Mouse (Mus musculus) thymus, adult 2 months (tissue): ENCODE results near the gene Pank4. TPM values are rescaled to one million over a fixed set of nuclear protein-coding genes. Genes with fewer than 3 reads are reported as not detected.

ENCODE experiments used
- DNase-seq: peaks from one replicate; pipeline ENCODE4 v3.0.0; 2021
- H3K27ac ChIP-seq: fragments of 200-500 bp; 2 replicates; pipeline ENCODE4 v1.5.1; 2012; ENCODE audit warnings: low read length, control low read depth; ENCODE audit not compliant: control insufficient read depth, insufficient read depth
- H3K27me3 ChIP-seq: fragments of 200-500 bp; 2 replicates; pipeline ENCODE4 v1.6.1; 2012; ENCODE audit warnings: mild to moderate bottlenecking, low read length, moderate library complexity, mixed read lengths; ENCODE audit not compliant: control insufficient read depth, insufficient read depth
- H3K36me3 ChIP-seq: fragments of 200-500 bp; 2 replicates; pipeline ENCODE4 v1.6.1; 2012; ENCODE audit warnings: mild to moderate bottlenecking, low read length, moderate library complexity; ENCODE audit not compliant: control insufficient read depth, insufficient read depth
- H3K4me1 ChIP-seq: fragments of 200-500 bp; replicated peaks from 2 replicates; pipeline ENCODE4 v1.6.1; 2012; ENCODE audit warnings: low read length; ENCODE audit not compliant: control insufficient read depth, insufficient read depth
- H3K4me3 ChIP-seq: fragments of 200-500 bp; 2 replicates; pipeline ENCODE4 v1.5.1; 2012; ENCODE audit warnings: mild to moderate bottlenecking, low read length, control low read depth, moderate library complexity; ENCODE audit not compliant: control insufficient read depth, insufficient read depth
- CTCF ChIP-seq: fragments of 200-500 bp; IDR thresholded peaks from 2 replicates; pipeline ENCODE4 v1.5.1; 2012; ENCODE audit warnings: mild to moderate bottlenecking, control low read depth, low read length, moderate library complexity, borderline replicate concordance; ENCODE audit not compliant: control insufficient read depth, poor library complexity, insufficient read depth; ENCODE audit errors: extremely low read depth
- POLR2A ChIP-seq: fragments of 200-500 bp; IDR thresholded peaks from 2 replicates; pipeline ENCODE4 v1.6.1; 2012; ENCODE audit warnings: mild to moderate bottlenecking, low read length, control low read depth, moderate library complexity; ENCODE audit not compliant: control insufficient read depth, poor library complexity, insufficient read depth; ENCODE audit errors: extremely low read depth
- WGBS: fragments of 180-500 bp; shearing (Covaris S2); methylation state at CpG from one replicate; pipeline ENCODE4 v1.1.7; 2018; 5-methylcytosine and 5-hydroxymethylcytosine counted together
- polyA plus RNA-seq: library from polyadenylated mRNA; depleted of rRNA; stranded (reverse); fragments of >200 nt; gene quantifications from 2 replicates; pipeline ENCODE4 v1.2.3, GENCODE M21; 2012; rRNA removed

The Pank4 gene
- polyA plus RNA-seq, 1 experiment = 155 TPM

- DNase-seq = no peak
- Histone ChIP-seq H3K27ac (no peak overlapping the region), H3K36me3 (no peaks in the 10 kb centered on the region), H3K27me3 (no peaks in the 10 kb centered on the region), H3K4me1 (0 out of 2 replicates have a peak, but pooled peaks cover 2% of the 10 kb centered on the region), H3K4me3 (no peak overlapping the region)
- no peak for TF ChIP-seq POLR2A
- no peak for TF ChIP-seq CTCF
- 71% methylated on average over 1 of the region's 1 CpGs for WGBS
These were observed 56.2 kb downstream of the Pank4 start for GRCm38 (mm10) chr4:155020141-155020540.

DNA sequence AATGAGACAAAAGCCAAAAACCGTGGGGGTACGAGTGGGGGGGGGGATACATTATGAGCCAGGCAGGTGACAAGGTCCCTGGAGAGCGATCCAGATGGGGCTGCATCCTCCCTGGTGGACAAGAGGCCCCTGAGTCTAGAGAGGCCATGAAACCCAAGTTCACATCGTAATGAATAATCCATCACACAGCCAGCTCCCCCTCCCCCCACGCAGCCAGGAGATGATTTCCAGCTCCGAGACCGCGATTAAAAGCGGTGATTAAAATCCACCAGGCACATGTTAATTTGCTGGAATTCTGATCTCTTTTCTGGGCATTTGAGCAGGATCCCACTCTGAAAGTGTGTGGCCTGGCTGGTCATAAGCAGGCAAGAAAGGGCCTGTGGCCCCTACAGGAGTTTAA, 56.9 kb downstream of the Pank4 start:
- DNase-seq = no peak
- WGBS = 78% methylated on average over 9 of the region's 9 CpGs
- TF ChIP-seq CTCF (no peak), POLR2A (no peak)
- 0 out of 2 replicates have a peak, but pooled peaks cover 2% of the 10 kb centered on the region for H3K4me1 ChIP-seq
- no peak overlapping the region for H3K4me3 ChIP-seq
- H3K27me3 ChIP-seq = no peaks in the 10 kb centered on the region
- H3K36me3 ChIP-seq = no peaks in the 10 kb centered on the region
- H3K27ac ChIP-seq = no peak overlapping the region

DNA sequence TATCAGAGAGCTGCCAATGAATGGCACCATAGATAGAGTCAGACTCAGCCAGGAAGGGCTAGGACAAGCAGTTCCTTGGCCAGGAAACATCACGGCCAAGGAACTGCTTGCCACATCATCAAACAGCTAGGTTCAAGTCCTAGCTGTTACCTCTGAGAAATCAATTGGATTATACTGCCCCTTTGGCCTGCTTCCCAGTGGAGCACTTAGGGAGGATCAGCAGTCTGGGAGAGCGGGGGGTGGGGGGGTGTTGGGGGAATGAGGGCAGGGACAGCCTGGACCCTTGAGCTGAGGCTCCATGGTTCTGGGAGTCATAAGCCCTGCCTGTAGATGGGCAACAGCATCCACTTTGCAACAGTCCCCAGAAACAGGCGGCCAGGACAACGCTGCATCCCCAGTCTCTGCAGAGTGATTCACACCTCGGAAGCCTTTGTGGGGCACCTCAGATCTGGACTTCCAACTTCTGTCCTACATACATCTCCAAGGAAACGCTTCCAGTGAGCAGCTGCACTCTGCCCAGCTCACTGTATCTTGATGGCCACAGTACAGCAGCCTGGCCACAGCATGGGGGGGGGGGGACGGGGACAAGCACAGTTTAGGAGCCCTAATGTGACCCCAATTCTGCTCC, 58.4 kb downstream of the Pank4 start:
- Histone ChIP-seq H3K27me3 (no peaks in the 10 kb centered on the region), H3K27ac (no peak overlapping the region), H3K36me3 (no peaks in the 10 kb centered on the region), H3K4me1 (0 out of 2 replicates have a peak, but pooled peaks cover 2% of the 10 kb centered on the region), H3K4me3 (no peak overlapping the region)
- DNase-seq = no peak
- TF ChIP-seq POLR2A (no peak), CTCF (no peak)
- WGBS = 77% methylated on average over 7 of the region's 7 CpGs

- Histone ChIP-seq H3K36me3 (no peaks in the 10 kb centered on the region), H3K27ac (no peak overlapping the region), H3K27me3 (no peaks in the 10 kb centered on the region), H3K4me3 (no peak overlapping the region), H3K4me1 (no peaks in the 10 kb centered on the region)
- TF ChIP-seq POLR2A = no peak
- no peak for TF ChIP-seq CTCF
- no peak for DNase-seq
- WGBS = 89% methylated on average over 11 of the region's 11 CpGs
These were observed 60.5 kb downstream of the Pank4 start for GRCm38 (mm10) chr4:155024170-155025010.

Other genes starting within 250 kb of the Pank4 start
- 0.18 and 0.38 TPM in 2 replicates for gene Ttc34, start 126.7 kb upstream of the Pank4 start, polyA plus RNA-seq
- gene Mmel1, start 94.5 kb upstream of the Pank4 start, polyA plus RNA-seq = 0.23 TPM in 2 replicates
- gene Fam213b, start 65.0 kb upstream of the Pank4 start, polyA plus RNA-seq = 77.1 and 105 TPM in 2 replicates
- gene Tnfrsf14, start 35.6 kb upstream of the Pank4 start, polyA plus RNA-seq = 215 and 227 TPM in 2 replicates
- 4.1 and 5.6 TPM in 2 replicates for gene Hes5, start 3.2 kb upstream of the Pank4 start, polyA plus RNA-seq
- 7.6 and 10.0 TPM in 2 replicates for gene Plch2, start 92.7 kb downstream of the Pank4 start, polyA plus RNA-seq
- gene Pex10, start 102.9 kb downstream of the Pank4 start, polyA plus RNA-seq = 32.8 and 38.0 TPM in 2 replicates
- gene Rer1, start 122.3 kb downstream of the Pank4 start, polyA plus RNA-seq = 107 and 111 TPM in 2 replicates
- 3.8 and 5.0 TPM in 2 replicates for gene Morn1, start 122.5 kb downstream of the Pank4 start, polyA plus RNA-seq